Mouse (Mus musculus): ENCODE measurements at regions not wholly inside any gene's neighbourhood (a gene's known extent, or its start where the extent isn't known, plus 50 kb on each side); places are given as distances from the start of the nearest gene placed in this dataset.

- ChIA-PET POLR2A (no interaction called here), CTCF (no interaction called here)
Observed at GRCm38 (mm10) chr1:45723369-45723768, 71.6 kb upstream of the Wdr75 start.

- CTCF ChIA-PET: no interaction called here
- POLR2A ChIA-PET: no interaction called here
Observed at GRCm38 (mm10) chr1:45732958-45733357, 62.0 kb upstream of the Wdr75 start.

- POLR2A ChIA-PET: no interaction called here
- CTCF ChIA-PET: no interaction called here
Observed at GRCm38 (mm10) chr1:45745136-45745535, 49.8 kb upstream of the Wdr75 start.
